Comparison of ENCODE assay signal across 23 mouse cellular contexts in genomic region chr3:100791670-100792069, GRCm38 (mm10). TPM values are rescaled to one million over a fixed set of nuclear protein-coding genes. Genes with fewer than 3 reads are reported as not detected.
DNase-seq lines count a peak whose midpoint lies in the region; ATAC-seq and TF ChIP-seq lines count a peak whose summit lies in the region.
"Had no signal": no experiment of that assay in that cellular context is flagged by ENCODE, and none has a peak within 500 bp of the region (broad histone marks: within the 10 kb centered on the region; RNA-seq: fewer than 3 reads in every experiment).

No protein-coding gene starts in this region.

- peak; percentile 74 for ATAC-seq in Patski
- ATAC-seq: forebrain, postnatal 0 days; hindbrain, embryonic 16.5 days; inflammation-experienced regulatory T-cells, adult 6 months; intestine, postnatal 0 days had no signal

- peaks cover 0 to 1% of the 10 kb centered on the region in 2 experiments; a peak in 1 of 4 replicates for H3K27me3 ChIP-seq in MEL (ENCODE audit: control insufficient read depth in 1 of 2, insufficient read depth in 2 of 2, low read length in 2 of 2)
- no peaks in the 10 kb centered on the region for H3K27me3 ChIP-seq in Patski
- H3K27me3 ChIP-seq: embryonic facial prominence, embryonic 13.5 days; forebrain, embryonic 12.5 days; heart, embryonic 13.5 days; hindbrain, embryonic 12.5 days had no signal

- DNase-seq in 3134 (ENCODE audit: extremely low read depth, insufficient read length, low spot score): peak; percentile 5
- DNase-seq in 3T3-L1 (ENCODE audit: low read depth, low spot score): peak; percentile 84
- peak; percentile 60 for DNase-seq in MEL (ENCODE audit: low read depth, low spot score)
- peak; percentile 88 for DNase-seq in Patski (ENCODE audit: low read depth, low spot score)
- no peak for DNase-seq in left cerebral cortex, postnatal 25 days (ENCODE audit: low spot score in 2 of 2)
- DNase-seq in cerebellum, postnatal 4 days (ENCODE audit: low spot score in 2 of 2): no peak
- no peak for DNase-seq in cerebellum, adult 11 months
- DNase-seq in right cerebral cortex, postnatal 14 days: no peak
- DNase-seq: adrenal gland, postnatal 14 days; cerebellum, adult 2 months; cerebellum, postnatal 10 days; forebrain, postnatal 0 days; gastrocnemius, adult 2 months; gastrocnemius, postnatal 25 days; heart, postnatal 4 days had no signal

- TF ChIP-seq CTCF in MEL (IDR thresholded peaks at IDR 0.05 in 2 of 3, conservative IDR thresholded peaks at IDR 0.05 in 1 of 3; ENCODE audit: control insufficient read depth in 1 of 3, insufficient read depth in 1 of 3, low read depth in 2 of 3, low read length in 3 of 3, poor library complexity in 1 of 3, severe bottlenecking in 1 of 3) (no peak), Patski (IDR thresholded peaks at IDR 0.05) (no peak)

- CTCF ChIA-PET in Patski (lab: Charles Lee): interaction anchor here (0.8 to 1.7 kb wide), 3 partner anchors 11 to 57 kb away, joined by 3 read pairs; no protein-coding TSS in a partner anchor

- intact Hi-C loops in left cerebral cortex, postnatal 25 days (cut with DNase I): no loop called here

- POLR2A ChIA-PET in Patski (lab: Charles Lee): no interaction called here

- no peak overlapping the region for H3K9ac ChIP-seq in MEL (ENCODE audit: control insufficient read depth, low read depth, low read length, poor library complexity, severe bottlenecking)
- H3K9ac ChIP-seq: embryonic facial prominence, embryonic 13.5 days; forebrain, embryonic 12.5 days; forebrain, postnatal 0 days; heart, embryonic 13.5 days; hindbrain, embryonic 12.5 days had no signal

- no peak for TF ChIP-seq RAD21 in MEL (IDR thresholded peaks at IDR 0.05; ENCODE audit: low read depth, low read length)

- in situ Hi-C loops in Patski (cut with MboI; ENCODE audit: low pct_unique_long_range_greater_than_20kb): no loop called here

- H3K4me1 ChIP-seq in MEL (ENCODE audit: control insufficient read depth in 1 of 2, insufficient read depth in 2 of 2, low read length in 2 of 2): peaks cover 0 to 5% of the 10 kb centered on the region in 2 experiments; a peak in 2 of 4 replicates
- H3K4me1 ChIP-seq: embryonic facial prominence, embryonic 13.5 days; forebrain, embryonic 12.5 days; heart, embryonic 13.5 days; hindbrain, embryonic 12.5 days had no signal

- H3K79me2 ChIP-seq in MEL (ENCODE audit: control insufficient read depth, insufficient read depth, low read length, poor library complexity): no peaks in the 10 kb centered on the region

- H3K36me3 ChIP-seq in MEL (ENCODE audit: control insufficient read depth in 1 of 2, insufficient read depth in 2 of 2, low read length in 2 of 2): peaks cover 0 to 4% of the 10 kb centered on the region in 2 experiments; a peak in 2 of 4 replicates
- H3K36me3 ChIP-seq: embryonic facial prominence, embryonic 13.5 days; forebrain, embryonic 12.5 days; heart, embryonic 13.5 days; hindbrain, embryonic 12.5 days had no signal

- no peak overlapping the region for H3K27ac ChIP-seq in MEL (ENCODE audit: control insufficient read depth, low read depth, low read length)
- H3K27ac ChIP-seq: embryonic facial prominence, embryonic 13.5 days; forebrain, embryonic 12.5 days; gastrocnemius, adult 2 months; heart, embryonic 13.5 days; hindbrain, embryonic 12.5 days had no signal

- H3K4me3 ChIP-seq in MEL (ENCODE audit: control insufficient read depth in 1 of 2, insufficient read depth in 1 of 2, low read depth in 2 of 2, low read length in 2 of 2): no peak overlapping the region
- H3K4me3 ChIP-seq: embryonic facial prominence, embryonic 13.5 days; forebrain, embryonic 12.5 days; gastrocnemius, adult 2 months; heart, embryonic 13.5 days; hindbrain, embryonic 12.5 days had no signal

- TF ChIP-seq EP300 in MEL (IDR thresholded peaks at IDR 0.05; ENCODE audit: low read depth in 1 of 2, low read length in 2 of 2): peak; percentile 69 to 73

- TF ChIP-seq POLR2A in MEL (IDR thresholded peaks at IDR 0.05; ENCODE audit: control insufficient read depth in 1 of 2, insufficient read depth in 1 of 2, low read depth in 1 of 2, low read length in 2 of 2, poor library complexity in 1 of 2): no peak

- H3K9me3 ChIP-seq in MEL (replicated peaks; ENCODE audit: insufficient read depth, low read length): no peaks in the 10 kb centered on the region
- H3K9me3 ChIP-seq: embryonic facial prominence, embryonic 13.5 days; forebrain, embryonic 12.5 days; heart, embryonic 13.5 days; hindbrain, embryonic 12.5 days had no signal

TF ChIP-seq in MEL, 35 proteins besides CTCF, POLR2A, EP300 and RAD21:
- TF ChIP-seq GABPA (IDR thresholded peaks at IDR 0.05; ENCODE audit: low read depth, low read length) (no peak), MAFK (IDR thresholded peaks at IDR 0.05; ENCODE audit: borderline replicate concordance, low read depth, low read length) (0 out of 2 replicates have a peak, but pooled peaks have one; percentile 13), ZNF384 (IDR thresholded peaks at IDR 0.05; ENCODE audit: low read depth, low read length) (no peak), USF2 (IDR thresholded peaks at IDR 0.05; ENCODE audit: borderline replicate concordance in 1 of 2, insufficient read depth in 1 of 2, low read depth in 1 of 2, low read length in 2 of 2) (no peak), BHLHE40 (IDR thresholded peaks at IDR 0.05; ENCODE audit: borderline replicate concordance, low read depth, low read length) (no peak), SMC3 (IDR thresholded peaks at IDR 0.05; ENCODE audit: low read depth, low read length) (no peak), HCFC1 (IDR thresholded peaks at IDR 0.05; ENCODE audit: low read depth, low read length) (no peak), JUND (IDR thresholded peaks at IDR 0.05; ENCODE audit: low read depth, low read length) (no peak), MYC (IDR thresholded peaks at IDR 0.05; ENCODE audit: low read depth, low read length) (no peak), ZKSCAN1 (IDR thresholded peaks at IDR 0.05; ENCODE audit: low read depth, low read length) (no peak), CHD2 (IDR thresholded peaks at IDR 0.05; ENCODE audit: low read length) (no peak), E2F4 (IDR thresholded peaks at IDR 0.05; ENCODE audit: borderline replicate concordance, low read depth, low read length) (no peak), MAX (IDR thresholded peaks at IDR 0.05; ENCODE audit: low read length) (no peak), MAZ (IDR thresholded peaks at IDR 0.05; ENCODE audit: low read depth, low read length) (no peak), ELF1 (IDR thresholded peaks at IDR 0.05; ENCODE audit: low read depth, low read length) (no peak), POLR2AphosphoS2 (IDR thresholded peaks at IDR 0.05; ENCODE audit: low read length) (no peak), MYB (IDR thresholded peaks at IDR 0.05; ENCODE audit: low read depth, low read length) (no peak), CHD1 (IDR thresholded peaks at IDR 0.05; ENCODE audit: low read depth, low read length) (no peak), TAL1 (IDR thresholded peaks at IDR 0.05; ENCODE audit: low read length) (peak; percentile 51), TBP (IDR thresholded peaks at IDR 0.05; ENCODE audit: low read depth, low read length) (no peak), MXI1 (IDR thresholded peaks at IDR 0.05; ENCODE audit: low read depth, low read length) (no peak), SIN3A (IDR thresholded peaks at IDR 0.05; ENCODE audit: low read length) (no peak), NELFE (IDR thresholded peaks at IDR 0.05; ENCODE audit: low read depth, low read length) (no peak), ETS1 (IDR thresholded peaks at IDR 0.05; ENCODE audit: low read depth, low read length) (peak; percentile 35; the same call in 1 of the 2 replicates), UBTF (IDR thresholded peaks at IDR 0.05; ENCODE audit: borderline replicate concordance, insufficient read depth, low read depth, low read length) (no peak), ZC3H11A (IDR thresholded peaks at IDR 0.05; ENCODE audit: low read depth, low read length) (no peak), NRF1 (IDR thresholded peaks at IDR 0.05; ENCODE audit: insufficient read depth, low read depth, low read length, poor library complexity, severe bottlenecking) (no peak), POLR2AphosphoS5 (IDR thresholded peaks at IDR 0.05; ENCODE audit: borderline replicate concordance, low read depth, low read length) (no peak), USF1 (IDR thresholded peaks at IDR 0.05; ENCODE audit: low read depth, low read length) (no peak), TCF12 (IDR thresholded peaks at IDR 0.05; ENCODE audit: low read depth, low read length) (peak; percentile 82), GATA1 (IDR thresholded peaks at IDR 0.05; ENCODE audit: low read depth, low read length) (peak; percentile 72), RCOR1 (IDR thresholded peaks at IDR 0.05; ENCODE audit: low read depth, low read length) (peak; percentile 72), ZMIZ1 (IDR thresholded peaks at IDR 0.05; ENCODE audit: low read depth, low read length) (no peak), KAT2A (conservative IDR thresholded peaks at IDR 0.05; ENCODE audit: low read depth, low read length) (no peak), MEF2A (IDR thresholded peaks at IDR 0.05; ENCODE audit: extremely low read depth, insufficient replicate concordance, low read depth, low read length, poor library complexity, severe bottlenecking) (no peak)

RNA-seq across cellular contexts. Expression of gene Vtcn1, which starts 33.6 kb away (rescaled TPM):
- not detected in 2 replicates for total RNA-seq in MEL (2012; rRNA removed)
- polyA plus RNA-seq in MEL (2012; ENCODE audit: insufficient read depth in 1 of 2, insufficient read length in 2 of 2, low read depth in 1 of 2, low replicate concordance in 2 of 2, missing spikeins in 1 of 2) (not detected), Patski (2021) (1.8 TPM)
- under 1 TPM; 0.16 to 0.34 TPM for total RNA-seq in left cerebral cortex, postnatal 25 days (2021)
- total RNA-seq: forebrain, postnatal 0 days; granulocyte monocyte progenitor cell, adult 5-6 weeks had no signal
- polyA plus RNA-seq: forebrain, embryonic 12.5 days; forebrain, postnatal 0 days; hindbrain, embryonic 16.5 days; inflammation-experienced regulatory T-cells, adult 6 months had no signal

Comparison
In these comparisons a context has a peak if more than half of its experiments do, and no peak if none do; other contexts are left out.
1. DNase-seq: peak in 3134 (single experiment), 3T3-L1 (single experiment), MEL (single experiment) and Patski (single experiment); none in left cerebral cortex, postnatal 25 days (0 of 2), cerebellum, postnatal 4 days (0 of 2), cerebellum, adult 11 months (single experiment) and right cerebral cortex, postnatal 14 days (single experiment).